Mouse (Mus musculus): Measurements from ENCODE around the gene Rnaseh2c.

DNA sequence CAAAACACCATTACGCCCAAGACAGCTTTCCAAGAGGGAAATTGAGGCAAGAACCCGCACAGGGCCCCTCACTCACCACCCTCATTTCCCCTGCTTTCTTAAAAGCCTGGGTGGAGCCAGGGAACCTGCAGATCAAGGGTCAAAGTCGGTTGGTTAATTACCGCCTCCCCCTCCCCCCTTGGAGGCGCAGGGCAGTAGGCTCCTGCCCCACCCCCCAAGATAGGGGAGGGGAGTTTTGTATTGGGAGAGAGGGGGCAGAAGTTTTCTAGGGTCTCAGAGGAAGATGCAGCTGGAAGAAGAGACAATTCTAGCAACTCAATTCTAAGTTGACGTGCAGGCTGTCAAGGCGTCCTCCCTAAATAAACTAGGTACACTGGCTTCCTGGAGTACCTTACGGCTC lies 42.4 kb upstream of the Rnaseh2c start:
- TF ChIP-seq HCFC1 (IDR thresholded peaks at IDR 0.05; ENCODE audit: borderline replicate concordance, insufficient read depth, low read length) (no peak), ZC3H11A (IDR thresholded peaks at IDR 0.05; ENCODE audit: borderline replicate concordance, low read depth, low read length) (no peak), ZNF384 (IDR thresholded peaks at IDR 0.05; ENCODE audit: low read depth, low read length) (no peak)
